In genomic region chr14:115410881-115411280, GRCm38 (mm10) we compare ENCODE assay signal across 10 mouse cellular contexts.
"Had no signal": no experiment of that assay in that cellular context is flagged by ENCODE, and none has a peak within 500 bp of the region (broad histone marks: within the 10 kb centered on the region; RNA-seq: fewer than 3 reads in every experiment).

No protein-coding gene starts in this region.

- H3K9me3 ChIP-seq: intestine, embryonic 15.5 days; liver, embryonic 13.5 days had no signal

- H3K4me1 ChIP-seq: intestine, embryonic 15.5 days; liver, embryonic 13.5 days had no signal

- ATAC-seq: intestine, embryonic 15.5 days had no signal

- H3K4me3 ChIP-seq: intestine, embryonic 15.5 days; liver, embryonic 13.5 days had no signal

- H3K36me3 ChIP-seq: intestine, embryonic 15.5 days; liver, embryonic 13.5 days had no signal

- DNase-seq: liver, embryonic 13.5 days; lung, adult 2 months; lung, postnatal 14 days; lung, postnatal 4 days; midbrain, embryonic 14.5 days; thymus, adult 18-20 months; thymus, postnatal 36 days had no signal

- H3K4me2 ChIP-seq: intestine, embryonic 15.5 days; liver, embryonic 13.5 days; midbrain, embryonic 11.5 days had no signal

- H3K27me3 ChIP-seq: intestine, embryonic 15.5 days; liver, embryonic 13.5 days had no signal

- H3K9ac ChIP-seq: intestine, embryonic 15.5 days; liver, embryonic 13.5 days had no signal

- H3K27ac ChIP-seq: intestine, embryonic 15.5 days; kidney, postnatal 0 days; liver, embryonic 13.5 days had no signal
